Mouse (Mus musculus) C2C12 (cell line): Measurements from ENCODE around the gene Trio. TPM values are rescaled to one million over a fixed set of nuclear protein-coding genes. Genes with fewer than 3 reads are reported as not detected.

Experiments
- H3K27me3 ChIP-seq: one replicate; pipeline ENCODE4 v1.6.1; 2011; ENCODE audit not compliant: control insufficient read depth, insufficient read depth, insufficient read length
- H3K36me3 ChIP-seq: one replicate; pipeline ENCODE4 v1.6.1; 2011; ENCODE audit not compliant: control insufficient read depth, insufficient read depth
- H3K4me3 ChIP-seq: one replicate; pipeline ENCODE4 v1.5.1; 2011; ENCODE audit warnings: mild to moderate bottlenecking, control low read depth; ENCODE audit not compliant: poor library complexity, insufficient read depth, severe bottlenecking
- H3K79me2 ChIP-seq: one replicate; pipeline ENCODE4 v1.6.1; 2011; ENCODE audit not compliant: control insufficient read depth, insufficient read depth
- H3K79me3 ChIP-seq: one replicate; pipeline ENCODE4 v1.6.1; 2011; ENCODE audit warnings: low read depth, control low read depth
- H3ac ChIP-seq: one replicate; pipeline ENCODE3; 2011; ENCODE audit warnings: low read depth; ENCODE audit not compliant: control insufficient read depth, insufficient read length
- CEBPB ChIP-seq: IDR thresholded peaks from one replicate; pipeline ENCODE4 v1.6.1; 2011; ENCODE audit warnings: low read depth, mild to moderate bottlenecking, control low read depth, moderate library complexity
- CTCF ChIP-seq: IDR thresholded peaks from one replicate; pipeline ENCODE4 v1.5.1; 2011; ENCODE audit not compliant: control insufficient read depth, insufficient read depth, insufficient read length
- FOSL1 ChIP-seq: IDR thresholded peaks from one replicate; pipeline ENCODE4 v1.8.0; 2011; ENCODE audit warnings: mild to moderate bottlenecking, low read length; ENCODE audit not compliant: poor library complexity, insufficient read depth, severe bottlenecking
- MAX ChIP-seq: IDR thresholded peaks from one replicate; pipeline ENCODE4 v1.6.1; 2011; ENCODE audit warnings: mild to moderate bottlenecking, control low read depth
- MYOD1 ChIP-seq: IDR thresholded peaks from one replicate; pipeline ENCODE4 v1.6.1; 2011; ENCODE audit warnings: low read depth; ENCODE audit not compliant: control insufficient read depth, insufficient read length
- MYOG ChIP-seq: IDR thresholded peaks from one replicate; pipeline ENCODE4 v1.6.1; 2011; ENCODE audit not compliant: control insufficient read depth, insufficient read length; ENCODE audit errors: extremely low read depth
- USF1 ChIP-seq: IDR thresholded peaks from one replicate; pipeline ENCODE4 v1.6.1; 2011; ENCODE audit warnings: low read depth, mild to moderate bottlenecking, control low read depth, moderate library complexity
- polyA plus RNA-seq: library from polyadenylated mRNA; unstranded; fragments of >200 nt; fragmentation: generic; extraction: Trizol; gene quantifications from one replicate; pipeline ENCODE4 v1.2.1, GENCODE M21; 2012; ENCODE audit warnings: missing spikeins

Trio gene
- polyA plus RNA-seq, 1 experiment, result 26.2 TPM

DNA sequence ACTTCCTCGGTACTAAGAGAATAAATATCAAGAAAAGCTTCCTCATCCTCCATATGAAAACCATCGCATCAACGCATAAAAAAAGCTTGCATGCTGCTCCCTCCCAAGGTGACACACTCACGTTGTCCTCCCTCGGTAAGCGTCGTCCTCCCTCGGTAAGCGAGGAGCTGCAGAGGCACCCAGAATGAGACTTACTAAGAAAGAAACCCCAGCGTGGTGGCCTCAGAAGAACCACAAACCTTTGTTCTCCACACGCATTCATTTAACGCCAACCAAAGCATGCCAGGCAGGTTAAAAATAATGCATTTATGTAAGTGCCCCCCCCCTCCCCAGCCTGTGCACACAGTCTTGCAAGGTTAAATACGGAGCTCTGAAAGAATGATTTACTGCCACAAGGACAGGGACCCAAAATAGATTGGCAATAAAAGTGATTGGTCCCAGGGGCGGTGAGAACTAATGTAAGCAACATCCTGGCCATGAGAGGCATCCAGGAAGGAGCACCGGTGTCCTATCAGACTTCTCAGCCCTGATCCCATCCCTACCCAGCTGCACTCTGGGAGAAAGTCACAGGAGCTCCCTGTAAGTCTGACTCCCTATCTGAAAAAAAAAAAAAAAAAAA, 3.9 kb downstream of the Trio start:
- Histone ChIP-seq H3K27me3 (no peaks in the 10 kb centered on the region), H3ac (no peak overlapping the region), H3K79me3 (peaks cover 81% of the 10 kb centered on the region), H3K4me3 (no peak overlapping the region), H3K79me2 (peaks cover 89% of the 10 kb centered on the region), H3K36me3 (peaks cover 3% of the 10 kb centered on the region)
- TF ChIP-seq USF1 (no peak), MAX (no peak), CTCF (no peak), MYOG (no peak), FOSL1 (no peak), CEBPB (no peak), MYOD1 (no peak)

DNA sequence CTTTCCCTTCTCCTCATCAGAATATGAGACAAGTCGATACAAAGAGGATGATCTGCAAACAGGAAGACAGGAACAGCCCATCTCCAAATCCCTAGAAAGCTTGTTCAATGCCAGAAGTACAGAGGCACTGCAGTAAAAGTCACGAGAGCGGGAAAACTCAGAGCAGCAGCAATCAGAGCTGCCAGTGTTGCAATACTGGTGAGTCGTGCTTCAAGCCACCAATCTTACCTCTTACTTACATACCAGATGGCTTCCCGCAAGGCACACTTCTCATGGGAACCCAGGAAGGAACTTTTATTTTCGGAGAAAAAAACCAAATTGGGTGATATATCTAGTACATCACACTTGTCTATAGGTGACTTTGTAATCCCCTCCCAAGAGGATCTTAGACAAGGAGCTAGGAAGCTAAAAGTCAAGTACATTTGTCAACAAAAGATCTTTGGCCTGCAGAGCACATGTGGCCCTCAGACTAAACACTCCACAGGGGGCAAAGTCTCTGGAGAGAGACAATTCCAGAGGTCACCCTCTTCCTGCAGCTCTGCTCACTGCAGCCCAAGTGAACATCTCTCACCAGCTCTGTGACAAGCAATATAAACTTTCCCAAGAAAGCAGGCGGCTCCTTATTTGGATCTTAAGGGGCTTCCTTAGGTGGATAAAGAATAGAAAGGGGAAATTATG, 6.1 kb downstream of the Trio start:
- Histone ChIP-seq H3K79me2 (peaks cover 100% of the 10 kb centered on the region), H3K4me3 (no peak overlapping the region), H3K79me3 (peaks cover 99% of the 10 kb centered on the region), H3ac (no peak overlapping the region), H3K27me3 (no peaks in the 10 kb centered on the region), H3K36me3 (peaks cover 7% of the 10 kb centered on the region)
- TF ChIP-seq CEBPB, result peak; percentile 99
- peak; percentile 66 for TF ChIP-seq MAX
- no peak for TF ChIP-seq CTCF
- no peak for TF ChIP-seq MYOD1
- no peak for TF ChIP-seq USF1
- no peak for TF ChIP-seq MYOG
- no peak for TF ChIP-seq FOSL1

- H3K27me3 ChIP-seq, result no peaks in the 10 kb centered on the region
- H3K79me2 ChIP-seq, result peaks cover 100% of the 10 kb centered on the region
- H3K36me3 ChIP-seq, result peaks cover 9% of the 10 kb centered on the region
- TF ChIP-seq USF1 (no peak), MYOG (no peak), MAX (no peak), MYOD1 (no peak), CEBPB (no peak), FOSL1 (no peak)
- H3K79me3 ChIP-seq, result peaks cover 99% of the 10 kb centered on the region
- H3ac ChIP-seq, result no peak overlapping the region
- no peak overlapping the region for H3K4me3 ChIP-seq
These were observed 18.1 kb downstream of the Trio start for GRCm38 (mm10) chr15:28007516-28007915.

DNA sequence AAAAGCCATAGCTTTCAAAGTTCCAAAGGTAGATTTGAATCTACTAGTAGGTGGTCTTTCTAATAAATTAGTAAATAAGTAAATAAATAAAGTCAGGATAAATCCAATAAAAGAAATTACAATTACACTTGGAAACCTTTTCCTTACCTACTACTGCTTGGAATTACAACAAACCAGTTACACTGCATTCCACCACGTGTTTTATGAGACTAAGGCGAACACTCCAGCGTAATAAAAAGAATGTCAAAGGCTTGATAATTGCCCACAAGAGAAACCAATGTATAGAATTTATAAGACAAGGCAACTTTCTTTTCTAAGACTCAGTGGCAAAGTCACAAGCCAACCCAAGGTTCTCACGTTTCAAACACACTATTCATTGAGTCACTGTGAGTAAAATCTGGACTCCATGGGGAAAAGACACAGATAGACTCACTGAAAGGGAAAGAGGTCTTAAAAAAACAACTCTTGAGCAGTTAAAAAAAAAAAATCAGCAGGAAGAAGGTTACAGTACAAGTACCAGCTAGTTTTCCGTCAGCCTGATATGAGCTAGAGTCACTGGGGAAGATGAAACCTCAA, 21.4 kb downstream of the Trio start:
- TF ChIP-seq USF1 (no peak), CEBPB (no peak), MAX (no peak), FOSL1 (no peak), MYOD1 (no peak), CTCF (no peak)
- Histone ChIP-seq H3K79me2 (peaks cover 100% of the 10 kb centered on the region), H3ac (no peak overlapping the region), H3K27me3 (no peaks in the 10 kb centered on the region), H3K4me3 (no peak overlapping the region), H3K36me3 (no peaks in the 10 kb centered on the region), H3K79me3 (peaks cover 99% of the 10 kb centered on the region)

DNA sequence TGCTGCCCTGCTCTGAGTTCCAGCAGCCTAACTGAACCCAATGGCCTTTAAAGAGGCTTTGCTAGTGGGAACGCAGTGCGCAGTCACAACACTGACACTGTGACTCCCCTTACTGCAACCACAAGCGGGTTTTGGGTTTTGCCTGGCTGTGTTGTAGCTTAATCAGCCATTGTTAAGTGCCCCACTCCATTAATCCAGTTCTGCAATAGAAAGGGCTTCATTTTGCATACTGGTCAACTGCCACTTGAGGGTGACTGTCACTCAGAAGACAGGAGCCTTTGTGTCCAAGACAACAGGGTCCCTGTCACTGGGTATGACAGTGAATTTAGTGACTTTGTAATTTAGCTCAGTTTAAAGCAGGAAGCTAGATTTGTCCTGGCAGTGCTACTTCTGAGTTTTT, 23.1 kb downstream of the Trio start:
- TF ChIP-seq MAX (no peak), FOSL1 (no peak), USF1 (no peak), MYOG (no peak), CTCF (no peak), CEBPB (no peak), MYOD1 (no peak)
- no peak overlapping the region for H3K4me3 ChIP-seq
- H3K27me3 ChIP-seq, result no peaks in the 10 kb centered on the region
- peaks cover 100% of the 10 kb centered on the region for H3K79me2 ChIP-seq
- H3K79me3 ChIP-seq, result peaks cover 96% of the 10 kb centered on the region
- no peaks in the 10 kb centered on the region for H3K36me3 ChIP-seq
- H3ac ChIP-seq, result no peak overlapping the region
